11 mouse cellular contexts compared by ENCODE assay signal in genomic region chr7:132247567-132247966, GRCm38 (mm10).
DNase-seq lines count a peak whose midpoint lies in the region; ATAC-seq and TF ChIP-seq lines count a peak whose summit lies in the region.
"Had no signal": no experiment of that assay in that cellular context is flagged by ENCODE, and none has a peak within 500 bp of the region (broad histone marks: within the 10 kb centered on the region; RNA-seq: fewer than 3 reads in every experiment).

No protein-coding gene starts in this region.

- H3K27ac ChIP-seq in lung, embryonic 14.5 days (ENCODE audit: low read depth), result peak overlapping the region; percentile 30; the same call in 1 of the 2 replicates
- peak overlapping the region; percentile 24; the same call in 1 of the 2 replicates for H3K27ac ChIP-seq in embryonic facial prominence, embryonic 13.5 days
- H3K27ac ChIP-seq: limb, embryonic 15.5 days had no signal

- peaks cover 12% of the 10 kb centered on the region for H3K4me1 ChIP-seq in lung, embryonic 14.5 days (ENCODE audit: insufficient read depth)
- H3K4me1 ChIP-seq in embryonic facial prominence, embryonic 13.5 days, result peaks cover 29% of the 10 kb centered on the region

- H3K9me3 ChIP-seq in lung, embryonic 14.5 days (ENCODE audit: low read depth, low read length), result no peaks in the 10 kb centered on the region
- no peaks in the 10 kb centered on the region for H3K9me3 ChIP-seq in embryonic facial prominence, embryonic 13.5 days
- H3K9me3 ChIP-seq: limb, embryonic 15.5 days had no signal

- TF ChIP-seq CTCF in lung, embryonic 14.5 days (IDR thresholded peaks at IDR 0.05; ENCODE audit: low read depth), result no peak

- no peak overlapping the region for H3K4me2 ChIP-seq in lung, embryonic 14.5 days
- H3K4me2 ChIP-seq in embryonic facial prominence, embryonic 13.5 days, result no peak overlapping the region
- H3K4me2 ChIP-seq: limb, embryonic 15.5 days had no signal

- ATAC-seq in lung, embryonic 14.5 days (ENCODE audit: insufficient read depth), result peak; percentile 71; the same call in 1 of the 2 replicates
- ATAC-seq in embryonic facial prominence, embryonic 13.5 days (ENCODE audit: insufficient number of reproducible peaks, insufficient read depth, low FRiP score, low TSS enrichment, low read depth), result no peak
- no peak for ATAC-seq in granulocyte monocyte progenitor cell, adult 5-6 weeks (replicated peaks; ENCODE audit: poor library complexity, severe bottlenecking)
- ATAC-seq: Patski had no signal

- no peak overlapping the region for H3K9ac ChIP-seq in lung, embryonic 14.5 days
- H3K9ac ChIP-seq in embryonic facial prominence, embryonic 13.5 days, result no peak overlapping the region
- H3K9ac ChIP-seq: limb, embryonic 15.5 days had no signal

- WGBS in lung, embryonic 14.5 days, result 24% methylated on average over 11 of the region's 11 CpGs
- 13% methylated on average over 11 of the region's 11 CpGs for WGBS in embryonic facial prominence, embryonic 13.5 days

- DNase-seq in lung, embryonic 14.5 days, result peak; percentile 74
- no peak for DNase-seq in lung, adult 18-20 months
- DNase-seq in left cerebral cortex, postnatal 4 days, result peak; percentile 64
- DNase-seq in retina, postnatal 1 day, result peak; percentile 93
- no peak for DNase-seq in T-cell, adult 2 months (ENCODE audit: low spot score)
- DNase-seq in heart, postnatal 10 days, result no peak
- DNase-seq: spleen, adult 18-20 months had no signal

- intact Hi-C loops in left cerebral cortex, postnatal 4 days (cut with DNase I), result no loop called here
- intact Hi-C loops in heart, postnatal 10 days (cut with DNase I), result loop anchor here (5.0 kb wide), 1 partner anchor 65 kb away; no protein-coding TSS in a partner anchor

- peaks cover 12% of the 10 kb centered on the region; the same call in 1 of the 2 replicates for H3K36me3 ChIP-seq in lung, embryonic 14.5 days (ENCODE audit: insufficient read depth)
- peaks cover 50% of the 10 kb centered on the region for H3K36me3 ChIP-seq in embryonic facial prominence, embryonic 13.5 days

- H3K27me3 ChIP-seq in lung, embryonic 14.5 days (ENCODE audit: insufficient read depth, low read length), result no peaks in the 10 kb centered on the region
- H3K27me3 ChIP-seq in embryonic facial prominence, embryonic 13.5 days, result no peaks in the 10 kb centered on the region
- H3K27me3 ChIP-seq: limb, embryonic 15.5 days; Patski had no signal

- H3K4me3 ChIP-seq in lung, embryonic 14.5 days (ENCODE audit: low read depth, low read length), result no peak overlapping the region
- no peak overlapping the region for H3K4me3 ChIP-seq in embryonic facial prominence, embryonic 13.5 days
- H3K4me3 ChIP-seq: limb, embryonic 15.5 days had no signal

Comparison
In these comparisons a context has a peak if more than half of its experiments do, and no peak if none do; other contexts are left out.
1. DNase-seq: peak in lung, embryonic 14.5 days (single experiment), left cerebral cortex, postnatal 4 days (single experiment) and retina, postnatal 1 day (single experiment); none in lung, adult 18-20 months (0 of 2), T-cell, adult 2 months (single experiment) and heart, postnatal 10 days (0 of 2).